Comparison of ENCODE assay signal across 15 mouse cellular contexts in the genomic region with DNA sequence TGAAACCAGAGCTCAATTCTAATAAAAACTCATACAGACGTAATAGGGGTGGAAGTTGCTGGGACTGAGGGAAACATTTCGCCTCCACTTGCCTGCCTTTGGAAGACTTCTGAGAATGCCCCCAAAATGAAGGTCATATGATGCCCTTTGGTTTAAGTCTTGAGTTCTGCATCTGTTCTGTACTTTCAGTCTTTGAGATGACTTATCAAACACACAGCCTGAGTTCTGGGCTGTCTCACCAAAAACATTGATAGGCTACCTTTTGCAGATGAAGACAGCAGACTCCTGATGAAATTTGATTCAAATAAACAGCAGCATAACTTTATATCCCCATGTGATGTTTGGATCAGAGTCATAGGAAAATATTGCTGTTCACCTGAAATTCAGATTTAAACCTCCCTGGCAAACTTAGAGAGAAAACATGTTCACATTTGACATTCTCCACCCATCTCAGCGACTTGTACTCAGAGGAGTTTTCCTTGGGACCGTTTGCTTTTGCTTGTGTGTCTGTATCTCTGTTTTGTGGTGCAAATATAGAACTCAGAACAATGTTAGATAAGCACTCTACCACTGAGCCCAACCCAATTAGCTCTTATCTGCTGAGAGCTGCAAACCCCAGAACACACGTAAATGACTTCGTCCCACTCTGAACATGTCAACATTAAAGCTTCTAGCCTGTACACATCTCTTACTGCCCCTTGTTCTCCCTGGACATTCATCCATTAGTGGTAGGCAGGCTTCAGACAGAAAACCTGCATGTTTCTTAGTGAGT.
DNase-seq lines count a peak whose midpoint lies in the region; ATAC-seq and TF ChIP-seq lines count a peak whose summit lies in the region.
"Had no signal": no experiment of that assay in that cellular context is flagged by ENCODE, and none has a peak within 500 bp of the region (broad histone marks: within the 10 kb centered on the region; RNA-seq: fewer than 3 reads in every experiment).

No protein-coding gene starts in this region.

- TF ChIP-seq POLR2A in ES-Bruce4 (IDR thresholded peaks at IDR 0.05; ENCODE audit: insufficient read depth, low read length), result no peak
- no peak for TF ChIP-seq POLR2A in thymus, adult 2 months (IDR thresholded peaks at IDR 0.05; ENCODE audit: control insufficient read depth, extremely low read depth, insufficient read depth, low read length, poor library complexity)

- H3K27me3 ChIP-seq in heart, embryonic 12.5 days (replicated peaks), result no peaks in the 10 kb centered on the region
- no peaks in the 10 kb centered on the region for H3K27me3 ChIP-seq in ES-Bruce4 (ENCODE audit: control insufficient read depth, insufficient read depth, low read length, poor library complexity, severe bottlenecking)
- H3K27me3 ChIP-seq in liver, embryonic 15.5 days, result no peaks in the 10 kb centered on the region
- H3K27me3 ChIP-seq in thymus, adult 2 months (ENCODE audit: control insufficient read depth, insufficient read depth, low read length), result no peaks in the 10 kb centered on the region
- H3K27me3 ChIP-seq: intestine, embryonic 15.5 days; lung, embryonic 15.5 days had no signal

- DNase-seq in heart, adult 11 months, result no peak
- peak; percentile 62 for DNase-seq in c-Kit-positive CD71-positive TER-119-positive erythroid progenitor cells, embryonic 14.5 days (ENCODE audit: low spot score)
- DNase-seq in thymus, adult 2 months, result no peak
- no peak for DNase-seq in thymus, postnatal 36 days
- no peak for DNase-seq in cerebellum, adult 9-11 months
- DNase-seq: cerebellum, postnatal 14 days; right cerebral cortex, adult 18-20 months had no signal

- WGBS in heart, embryonic 12.5 days, result 33% methylated on average over 6 of the region's 6 CpGs
- 27% methylated on average over 6 of the region's 6 CpGs for WGBS in liver, embryonic 15.5 days (ENCODE audit: insufficient replicate concordance)
- WGBS in thymus, adult 2 months, result 86% methylated on average over 6 of the region's 6 CpGs

- no peaks in the 10 kb centered on the region for H3K9me3 ChIP-seq in heart, embryonic 12.5 days (replicated peaks)
- H3K9me3 ChIP-seq in ES-Bruce4 (replicated peaks; ENCODE audit: control insufficient read depth, insufficient read depth, low read length, poor library complexity, severe bottlenecking), result no peaks in the 10 kb centered on the region
- no peaks in the 10 kb centered on the region for H3K9me3 ChIP-seq in liver, embryonic 15.5 days (replicated peaks)
- H3K9me3 ChIP-seq: intestine, embryonic 15.5 days; lung, embryonic 15.5 days had no signal

- H3K27ac ChIP-seq in heart, embryonic 12.5 days (ENCODE audit: poor library complexity, severe bottlenecking), result 0 out of 2 replicates have a peak overlapping the region, but pooled peaks have one; percentile 10
- peak overlapping the region; percentile 24 for H3K27ac ChIP-seq in ES-Bruce4 (ENCODE audit: insufficient read depth, low read length)
- H3K27ac ChIP-seq in liver, embryonic 15.5 days (replicated peaks), result peak overlapping the region; percentile 85
- no peak overlapping the region for H3K27ac ChIP-seq in thymus, adult 2 months (ENCODE audit: control insufficient read depth, insufficient read depth, low read length)
- H3K27ac ChIP-seq: intestine, embryonic 15.5 days; lung, embryonic 15.5 days had no signal

- H3K36me3 ChIP-seq in heart, embryonic 12.5 days, result no peaks in the 10 kb centered on the region
- H3K36me3 ChIP-seq in ES-Bruce4 (ENCODE audit: control insufficient read depth, insufficient read depth, low read length, poor library complexity, severe bottlenecking), result no peaks in the 10 kb centered on the region
- no peaks in the 10 kb centered on the region for H3K36me3 ChIP-seq in liver, embryonic 15.5 days (replicated peaks)
- H3K36me3 ChIP-seq in thymus, adult 2 months (ENCODE audit: control insufficient read depth, insufficient read depth, low read length), result no peaks in the 10 kb centered on the region
- H3K36me3 ChIP-seq: intestine, embryonic 15.5 days; lung, embryonic 15.5 days had no signal

- no peak overlapping the region for H3K4me2 ChIP-seq in heart, embryonic 12.5 days
- peak overlapping the region; percentile 51 for H3K4me2 ChIP-seq in liver, embryonic 15.5 days
- H3K4me2 ChIP-seq: intestine, embryonic 15.5 days; lung, embryonic 15.5 days; midbrain, embryonic 11.5 days had no signal

- H3K9ac ChIP-seq in heart, embryonic 12.5 days, result no peak overlapping the region
- no peak overlapping the region for H3K9ac ChIP-seq in ES-Bruce4 (ENCODE audit: low read depth, poor library complexity, severe bottlenecking)
- H3K9ac ChIP-seq in liver, embryonic 15.5 days, result 0 out of 2 replicates have a peak overlapping the region, but pooled peaks have one; percentile 6
- H3K9ac ChIP-seq: intestine, embryonic 15.5 days; lung, embryonic 15.5 days had no signal

- TF ChIP-seq CTCF in ES-Bruce4 (IDR thresholded peaks at IDR 0.05; ENCODE audit: low read depth, low read length), result no peak
- no peak for TF ChIP-seq CTCF in thymus, adult 2 months (IDR thresholded peaks at IDR 0.05; ENCODE audit: borderline replicate concordance, control insufficient read depth, extremely low read depth, insufficient read depth, low read length, poor library complexity)

- TF ChIP-seq EP300 in ES-Bruce4 (IDR thresholded peaks at IDR 0.05; ENCODE audit: insufficient read depth, low read depth, low read length), result no peak

- no peak for ATAC-seq in heart, embryonic 12.5 days (ENCODE audit: insufficient number of reproducible peaks, low FRiP score)
- peak; percentile 85 for ATAC-seq in liver, embryonic 15.5 days (ENCODE audit: insufficient read depth)
- ATAC-seq: forebrain, embryonic 14.5 days had no signal

- H3K4me3 ChIP-seq in heart, embryonic 12.5 days, result no peak overlapping the region
- H3K4me3 ChIP-seq in ES-Bruce4 (ENCODE audit: low read depth, low read length), result no peak overlapping the region
- no peak overlapping the region for H3K4me3 ChIP-seq in liver, embryonic 15.5 days (replicated peaks)
- no peak overlapping the region for H3K4me3 ChIP-seq in thymus, adult 2 months (ENCODE audit: control insufficient read depth, insufficient read depth, low read length)
- H3K4me3 ChIP-seq: intestine, embryonic 15.5 days; lung, embryonic 15.5 days; myocyte had no signal

- H3K4me1 ChIP-seq in heart, embryonic 12.5 days (replicated peaks), result peaks cover 35% of the 10 kb centered on the region
- peaks cover 4% of the 10 kb centered on the region for H3K4me1 ChIP-seq in ES-Bruce4 (ENCODE audit: control insufficient read depth, insufficient read depth, low read length)
- peaks cover 45% of the 10 kb centered on the region for H3K4me1 ChIP-seq in liver, embryonic 15.5 days (replicated peaks)
- H3K4me1 ChIP-seq in thymus, adult 2 months (replicated peaks; ENCODE audit: control insufficient read depth, insufficient read depth, low read length), result peaks cover 5% of the 10 kb centered on the region
